Mouse (Mus musculus): ENCODE results near the gene Barhl1.

The Barhl1 gene

GRCm38 (mm10) chr2:28912039-28912700 is 4.3 kb downstream of the Barhl1 start:
- DNase-seq (ENCODE audit: extremely low read depth, insufficient read length, low spot score) = no peak

GRCm38 (mm10) chr2:28911331-28912038 is 5.0 kb downstream of the Barhl1 start:
- no peak for DNase-seq (ENCODE audit: extremely low read depth, insufficient read length, low spot score)

GRCm38 (mm10) chr2:28910877-28911276 is 5.6 kb downstream of the Barhl1 start:
- DNase-seq (ENCODE audit: extremely low read depth, insufficient read length, low spot score) = no peak

GRCm38 (mm10) chr2:28909818-28910710 is 6.4 kb downstream of the Barhl1 start:
- no peak for DNase-seq (ENCODE audit: extremely low read depth, insufficient read length, low spot score)

GRCm38 (mm10) chr2:28909186-28909817 is 7.2 kb downstream of the Barhl1 start:
- DNase-seq (ENCODE audit: extremely low read depth, insufficient read length, low spot score) = no peak

- DNase-seq (ENCODE audit: extremely low read depth, insufficient read length, low spot score) = no peak
These were observed 7.9 kb downstream of the Barhl1 start for GRCm38 (mm10) chr2:28908389-28909153.

- no peak for DNase-seq (ENCODE audit: extremely low read depth, insufficient read length, low spot score)
These were observed 8.6 kb downstream of the Barhl1 start for GRCm38 (mm10) chr2:28907691-28908388.

- no peak for DNase-seq (ENCODE audit: extremely low read depth, insufficient read length, low spot score)
These were observed 10.9 kb downstream of the Barhl1 start for GRCm38 (mm10) chr2:28905561-28905960.

GRCm38 (mm10) chr2:28904786-28905185 is 11.7 kb downstream of the Barhl1 start:
- no peak for DNase-seq (ENCODE audit: extremely low read depth, insufficient read length, low spot score)

- no peak for DNase-seq (ENCODE audit: extremely low read depth, insufficient read length, low spot score)
These were observed 12.6 kb downstream of the Barhl1 start for GRCm38 (mm10) chr2:28903871-28904270.

GRCm38 (mm10) chr2:28902291-28902690 is 14.2 kb downstream of the Barhl1 start:
- no peak for DNase-seq (ENCODE audit: extremely low read depth, insufficient read length, low spot score)

GRCm38 (mm10) chr2:28897340-28897899 is 19.0 kb downstream of the Barhl1 start:
- no peak for DNase-seq (ENCODE audit: extremely low read depth, insufficient read length, low spot score)

GRCm38 (mm10) chr2:28895876-28896275 is 20.6 kb downstream of the Barhl1 start:
- DNase-seq (ENCODE audit: extremely low read depth, insufficient read length, low spot score) = no peak

- DNase-seq (ENCODE audit: extremely low read depth, insufficient read length, low spot score) = no peak
These were observed 22.9 kb downstream of the Barhl1 start for GRCm38 (mm10) chr2:28893526-28893925.

- DNase-seq (ENCODE audit: extremely low read depth, insufficient read length, low spot score) = no peak
These were observed 23.7 kb downstream of the Barhl1 start for GRCm38 (mm10) chr2:28892796-28893195.

- no peak for DNase-seq (ENCODE audit: extremely low read depth, insufficient read length, low spot score)
These were observed 31.6 kb downstream of the Barhl1 start for GRCm38 (mm10) chr2:28884914-28885313.

GRCm38 (mm10) chr2:28882826-28883485 is 33.5 kb downstream of the Barhl1 start:
- no peak for DNase-seq (ENCODE audit: extremely low read depth, insufficient read length, low spot score)

GRCm38 (mm10) chr2:28882047-28882446 is 34.4 kb downstream of the Barhl1 start:
- DNase-seq (ENCODE audit: extremely low read depth, insufficient read length, low spot score) = no peak

GRCm38 (mm10) chr2:28881275-28881674 is 35.2 kb downstream of the Barhl1 start:
- no peak for DNase-seq (ENCODE audit: extremely low read depth, insufficient read length, low spot score)

Data from 3134 (cell line).